Mouse (Mus musculus) spleen, adult 2 months (tissue): Measurements from ENCODE around the gene H2afb1. TPM values are rescaled to one million over a fixed set of nuclear protein-coding genes. Genes with fewer than 3 reads are reported as not detected.
"Not testable (repeated sequence)": the region's sequence is repeated elsewhere in the genome, so short reads cannot be mapped to it uniquely, and the experiment has no call there.

Experiments
- DNase-seq, 2 experiments: peaks; one replicate each; pipeline versions ENCODE4 v3.0.0 to v3.0.0-alpha.2; 2012 to 2021; ENCODE audit warnings: low spot score in 2 of 2, low read depth in 1 of 2
- H3K27ac ChIP-seq: fragments of 200-500 bp; 2 replicates; pipeline ENCODE4 v1.5.1; 2012; ENCODE audit warnings: low read length, inconsistent platforms; ENCODE audit not compliant: insufficient read depth
- H3K27me3 ChIP-seq: fragments of 200-500 bp; 2 replicates; pipeline ENCODE4 v1.6.1; 2012; ENCODE audit warnings: mild to moderate bottlenecking, moderate library complexity, low read length, inconsistent platforms; ENCODE audit not compliant: control insufficient read depth, insufficient read depth
- H3K36me3 ChIP-seq: fragments of 200-500 bp; 2 replicates; pipeline ENCODE4 v1.6.1; 2012; ENCODE audit warnings: mild to moderate bottlenecking, low read length, inconsistent platforms; ENCODE audit not compliant: control insufficient read depth, insufficient read depth
- H3K4me1 ChIP-seq: fragments of 200-500 bp; 2 replicates; pipeline ENCODE4 v1.6.1; 2011; ENCODE audit warnings: inconsistent platforms; ENCODE audit not compliant: control insufficient read depth, insufficient read depth, insufficient read length
- H3K4me3 ChIP-seq: fragments of 200-500 bp; 2 replicates; pipeline ENCODE4 v1.5.1; 2011; ENCODE audit warnings: mild to moderate bottlenecking, inconsistent platforms; ENCODE audit not compliant: insufficient read depth, insufficient read length; ENCODE audit errors: extremely low read depth
- CTCF ChIP-seq: fragments of 200-500 bp; IDR thresholded peaks from 2 replicates; pipeline ENCODE4 v1.5.1; 2011; ENCODE audit warnings: mild to moderate bottlenecking, inconsistent platforms; ENCODE audit not compliant: insufficient read depth, insufficient read length, insufficient replicate concordance; ENCODE audit errors: extremely low read depth
- POLR2A ChIP-seq: fragments of 200-500 bp; IDR thresholded peaks from 2 replicates; pipeline ENCODE4 v1.6.1; 2011; ENCODE audit warnings: low read depth, low read length, inconsistent platforms
- WGBS: fragments of 180-500 bp; shearing (Covaris S2); methylation state at CpG from one replicate; pipeline ENCODE4 v1.1.7; 2018; 5-methylcytosine and 5-hydroxymethylcytosine counted together
- polyA plus RNA-seq: library from polyadenylated mRNA; depleted of rRNA; stranded (reverse); fragments of >200 nt; gene quantifications from 2 replicates; pipeline ENCODE4 v1.2.3, GENCODE M21; 2012; rRNA removed

The H2afb1 gene
- not detected in 2 replicates for polyA plus RNA-seq

GRCm38 (mm10) chrX:117014457-117014856 lies at the start of gene H2afb1:
TSS of gene H2afb1 (plus strand) at chrX:117014757.
- not testable (repeated sequence) for H3K36me3 ChIP-seq, H3K4me3 ChIP-seq, H3K27ac ChIP-seq, H3K27me3 ChIP-seq, H3K4me1 ChIP-seq, DNase-seq
- 78% methylated on average over 8 of the region's 8 CpGs for WGBS

DNA sequence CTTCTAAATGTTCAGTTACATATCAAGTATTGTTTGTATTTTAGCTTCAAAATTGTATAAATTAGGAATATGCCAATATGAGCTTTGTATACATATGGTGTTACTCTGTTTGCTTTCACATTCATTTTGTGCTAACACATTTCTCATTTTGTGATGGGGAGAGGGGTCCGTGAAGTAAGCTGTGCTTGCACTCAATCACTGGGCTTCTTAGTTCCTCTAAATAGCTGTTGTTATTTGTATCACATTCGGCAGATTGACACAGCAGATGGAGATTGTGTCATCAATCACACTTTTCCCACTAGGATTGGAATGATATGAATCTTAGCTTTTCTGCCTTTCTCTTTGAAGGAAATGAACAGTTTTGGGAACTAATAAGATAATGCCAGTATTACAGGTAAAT lies 21.5 kb downstream of the H2afb1 start:
- Histone ChIP-seq H3K4me3 (no peak overlapping the region), H3K27me3 (no peaks in the 10 kb centered on the region), H3K27ac (no peak overlapping the region), H3K36me3 (no peaks in the 10 kb centered on the region), H3K4me1 (no peaks in the 10 kb centered on the region)
- TF ChIP-seq CTCF (no peak), POLR2A (no peak)
- WGBS, result 80% methylated on average over 2 of the region's 2 CpGs
- DNase-seq, result no peak
